Mouse (Mus musculus): ENCODE measurements around the gene Cyp4a10. TPM values are rescaled to one million over a fixed set of nuclear protein-coding genes. Genes with fewer than 3 reads are reported as not detected.

Cyp4a10 gene
- not detected for polyA plus RNA-seq (2015; fragmentation: Illumina TruSeq; extraction: RNeasy Lipid Tissue Mini Kit (QIAGEN cat#74804); ENCODE audit: insufficient read depth, low read depth, low replicate concordance)

DNA sequence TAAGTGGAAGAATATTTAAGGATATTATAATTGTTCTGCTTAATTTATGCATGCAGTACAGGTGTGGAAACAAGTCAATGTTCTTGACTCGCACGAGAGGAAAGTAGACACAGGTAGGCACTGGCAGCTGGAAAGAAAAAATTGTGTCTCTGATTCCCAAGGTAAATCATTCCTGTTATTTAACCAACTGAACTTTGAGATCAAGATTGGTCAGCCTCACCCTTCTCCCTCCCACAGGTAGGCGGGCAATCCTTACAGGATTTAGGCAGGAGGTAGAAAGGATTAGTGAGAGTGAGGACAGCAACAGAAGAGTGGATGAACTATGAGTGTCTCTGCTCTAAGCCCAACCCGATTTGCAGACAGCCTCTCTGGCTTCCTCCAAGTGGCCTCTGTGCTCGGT lies at the start of gene Cyp4a10:
Cyp4a10 (plus strand) TSS at position 265 of the 400 bp plus-strand sequence.

GRCm38 (mm10) chr4:115496001-115496400 lies 22.1 kb upstream of the Cyp4a10 start, which contains the start of gene Cyp4a14:
TSS of gene Cyp4a14 (minus strand) at chr4:115496142.

DNA sequence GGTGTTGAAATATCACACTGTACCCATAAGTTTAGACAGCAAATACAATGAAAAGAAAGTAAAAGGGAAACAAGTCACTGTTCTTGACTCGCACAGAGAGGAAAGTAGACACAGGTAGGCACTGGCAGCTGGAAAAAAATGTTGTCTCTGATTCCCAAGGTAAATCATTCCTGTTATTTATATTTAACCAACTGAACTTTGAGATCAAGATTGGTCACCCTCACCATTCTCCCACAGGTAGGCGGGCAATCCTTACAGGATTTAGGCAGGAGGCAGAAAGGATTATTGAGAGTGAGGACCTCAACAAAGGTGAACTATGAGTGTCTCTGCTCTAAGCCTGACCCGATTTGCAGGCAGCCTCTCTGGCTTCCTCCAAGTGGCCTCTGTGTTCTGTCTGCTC lies 45.3 kb downstream of the Cyp4a10 start, which contains the start of gene Cyp4a31:
Cyp4a31 (plus strand) TSS at position 249 of the 400 bp plus-strand sequence.

Other genes starting within 250 kb of the Cyp4a10 start
- not detected for gene Cyp4a12a, start 219.2 kb upstream of the Cyp4a10 start, polyA plus RNA-seq (2015; fragmentation: Illumina TruSeq; extraction: RNeasy Lipid Tissue Mini Kit (QIAGEN cat#74804); ENCODE audit: insufficient read depth, low read depth, low replicate concordance)
- gene Cyp4a12b, start 106.6 kb upstream of the Cyp4a10 start, polyA plus RNA-seq (2015; fragmentation: Illumina TruSeq; extraction: RNeasy Lipid Tissue Mini Kit (QIAGEN cat#74804); ENCODE audit: insufficient read depth, low read depth, low replicate concordance): not detected
- not detected for gene Cyp4a30b, start 65.7 kb upstream of the Cyp4a10 start, polyA plus RNA-seq (2015; fragmentation: Illumina TruSeq; extraction: RNeasy Lipid Tissue Mini Kit (QIAGEN cat#74804); ENCODE audit: insufficient read depth, low read depth, low replicate concordance)
- not detected for gene Cyp4a14, start 22.1 kb upstream of the Cyp4a10 start, polyA plus RNA-seq (2015; fragmentation: Illumina TruSeq; extraction: RNeasy Lipid Tissue Mini Kit (QIAGEN cat#74804); ENCODE audit: insufficient read depth, low read depth, low replicate concordance)
- gene Cyp4a31, start 45.4 kb downstream of the Cyp4a10 start, polyA plus RNA-seq (2015; fragmentation: Illumina TruSeq; extraction: RNeasy Lipid Tissue Mini Kit (QIAGEN cat#74804); ENCODE audit: insufficient read depth, low read depth, low replicate concordance): not detected
- gene Cyp4a32, start 82.7 kb downstream of the Cyp4a10 start, polyA plus RNA-seq (2015; fragmentation: Illumina TruSeq; extraction: RNeasy Lipid Tissue Mini Kit (QIAGEN cat#74804); ENCODE audit: insufficient read depth, low read depth, low replicate concordance): not detected
- 12.9 TPM for gene Cyp4b1, start 129.5 kb downstream of the Cyp4a10 start, polyA plus RNA-seq (2015; fragmentation: Illumina TruSeq; extraction: RNeasy Lipid Tissue Mini Kit (QIAGEN cat#74804); ENCODE audit: insufficient read depth, low read depth, low replicate concordance)
- gene Efcab14, start 219.5 kb downstream of the Cyp4a10 start, polyA plus RNA-seq (2015; fragmentation: Illumina TruSeq; extraction: RNeasy Lipid Tissue Mini Kit (QIAGEN cat#74804); ENCODE audit: insufficient read depth, low read depth, low replicate concordance): 9.3 TPM